ENCODE assay signal across 16 mouse cellular contexts in genomic region chr16:92401206-92401605, GRCm38 (mm10). TPM values are rescaled to one million over a fixed set of nuclear protein-coding genes. Genes with fewer than 3 reads are reported as not detected.
A peak's percentile ranks its signal among the peaks of the same experiment; 100 is the strongest.
DNase-seq lines count a peak whose midpoint lies in the region; ATAC-seq and TF ChIP-seq lines count a peak whose summit lies in the region.
"Had no signal": no experiment of that assay in that cellular context is flagged by ENCODE, and none has a peak within 500 bp of the region (broad histone marks: within the 10 kb centered on the region; RNA-seq: fewer than 3 reads in every experiment).

No protein-coding gene starts in this region.

- ATAC-seq in forebrain, embryonic 12.5 days (ENCODE audit: low FRiP score): no peak
- no peak for ATAC-seq in limb, embryonic 14.5 days (ENCODE audit: low FRiP score, low read depth)
- ATAC-seq: Patski had no signal

- H3K36me3 ChIP-seq in forebrain, embryonic 10.5 days (replicated peaks): peaks cover 10% of the 10 kb centered on the region
- H3K36me3 ChIP-seq in forebrain, embryonic 12.5 days (replicated peaks): peaks cover 6% of the 10 kb centered on the region
- H3K36me3 ChIP-seq in limb, embryonic 14.5 days (ENCODE audit: control insufficient read depth, insufficient read depth, low read length): peaks cover 7% of the 10 kb centered on the region

- no peak for DNase-seq in forebrain, embryonic 10.5 days (ENCODE audit: extremely low spot score, low spot score)
- peak; percentile 42 to 62 for DNase-seq in lung, adult 18-20 months
- no peak for DNase-seq in lung, postnatal 14 days
- DNase-seq in brain, adult 2 months (ENCODE audit: low read depth, low spot score): peak; percentile 29
- no peak for DNase-seq in limb, embryonic 14.5 days (ENCODE audit: low spot score)
- DNase-seq in embryo, embryonic 9.5 days (ENCODE audit: extremely low spot score): no peak
- DNase-seq: adrenal gland, adult 8-10 months; B cell, adult 2 months; cerebellum, adult 9-11 months; heart, adult 2 months had no signal

- peaks cover 60% of the 10 kb centered on the region for H3K4me1 ChIP-seq in forebrain, embryonic 10.5 days
- peaks cover 50% of the 10 kb centered on the region for H3K4me1 ChIP-seq in forebrain, embryonic 12.5 days
- H3K4me1 ChIP-seq in limb, embryonic 14.5 days (ENCODE audit: control insufficient read depth, insufficient read depth, low read length): peaks cover 54% of the 10 kb centered on the region

- no peaks in the 10 kb centered on the region for H3K9me3 ChIP-seq in forebrain, embryonic 10.5 days
- H3K9me3 ChIP-seq in forebrain, embryonic 12.5 days: no peaks in the 10 kb centered on the region
- no peaks in the 10 kb centered on the region for H3K9me3 ChIP-seq in limb, embryonic 14.5 days (ENCODE audit: control insufficient read depth, low read length)
- H3K9me3 ChIP-seq: midbrain, embryonic 13.5 days had no signal

- 52% methylated on average over 10 of the region's 10 CpGs for WGBS in forebrain, embryonic 10.5 days
- 45% methylated on average over 10 of the region's 10 CpGs for WGBS in forebrain, embryonic 12.5 days
- 45% methylated on average over 10 of the region's 10 CpGs for WGBS in limb, embryonic 14.5 days

- H3K27ac ChIP-seq in forebrain, embryonic 10.5 days: 0 out of 2 replicates have a peak overlapping the region, but pooled peaks have one; percentile 63
- no peak overlapping the region for H3K27ac ChIP-seq in forebrain, embryonic 12.5 days
- H3K27ac ChIP-seq in limb, embryonic 14.5 days (replicated peaks; ENCODE audit: low read depth, low read length): 0 out of 2 replicates have a peak overlapping the region, but pooled peaks have one; percentile 1

- H3K27me3 ChIP-seq in forebrain, embryonic 10.5 days (ENCODE audit: poor library complexity, severe bottlenecking): peaks cover 35% of the 10 kb centered on the region
- peaks cover 21% of the 10 kb centered on the region; the same call in 1 of the 2 replicates for H3K27me3 ChIP-seq in forebrain, embryonic 12.5 days
- no peaks in the 10 kb centered on the region for H3K27me3 ChIP-seq in limb, embryonic 14.5 days (ENCODE audit: control insufficient read depth, insufficient read depth, low read length)
- H3K27me3 ChIP-seq: Patski had no signal

- no peak overlapping the region for H3K9ac ChIP-seq in forebrain, embryonic 12.5 days
- no peak overlapping the region for H3K9ac ChIP-seq in limb, embryonic 14.5 days (ENCODE audit: low read depth, low read length, severe bottlenecking)

- H3K4me2 ChIP-seq in forebrain, embryonic 12.5 days: no peak overlapping the region
- H3K4me2 ChIP-seq in limb, embryonic 14.5 days (replicated peaks; ENCODE audit: low read depth, low read length, severe bottlenecking): no peak overlapping the region

- TF ChIP-seq POLR2A in limb, embryonic 14.5 days (IDR thresholded peaks at IDR 0.05; ENCODE audit: borderline replicate concordance, extremely low read depth, insufficient read depth, insufficient read length): no peak

- no peak overlapping the region for H3K4me3 ChIP-seq in forebrain, embryonic 10.5 days
- H3K4me3 ChIP-seq in forebrain, embryonic 12.5 days (replicated peaks): no peak overlapping the region
- no peak overlapping the region for H3K4me3 ChIP-seq in limb, embryonic 14.5 days (replicated peaks; ENCODE audit: low read length)
- H3K4me3 ChIP-seq: erythroblast, embryonic 14.5 days; heart, adult 2 months; midbrain, embryonic 13.5 days had no signal

RNA-seq across cellular contexts. Expression of gene Kcne1, which starts 41.9 kb away (rescaled TPM):
- 0.12 and 0.41 TPM in 2 replicates for polyA plus RNA-seq in forebrain, embryonic 10.5 days (2016; fragmentation: Nextera tagmentation; extraction: Ambion mirVana)
- 0.26 TPM in 1 of 2 replicates, not detected in the other for polyA plus RNA-seq in forebrain, embryonic 12.5 days (2016; fragmentation: Nextera tagmentation; extraction: Ambion mirVana)
- polyA plus RNA-seq in limb, embryonic 14.5 days (2012; rRNA removed): 0.08 and 0.09 TPM in 2 replicates
- not detected in 2 replicates for polyA plus RNA-seq in limb, embryonic 14.5 days (2014; fragmentation: Nextera tagmentation; extraction: Ambion mirVana)
- polyA plus RNA-seq: erythroblast, embryonic 14.5 days; large intestine, adult 2 months; liver, embryonic 16.5 days; midbrain, embryonic 13.5 days; Patski had no signal

Comparison
In these comparisons a context has a peak if more than half of its experiments do, and no peak if none do; other contexts are left out.
1. DNase-seq: peak in lung, adult 18-20 months (2 of 2) and brain, adult 2 months (single experiment); none in forebrain, embryonic 10.5 days (single experiment), lung, postnatal 14 days (single experiment), limb, embryonic 14.5 days (single experiment) and embryo, embryonic 9.5 days (single experiment).